Mouse (Mus musculus) MEL (cell line): ENCODE measurements around the gene Thoc5. TPM values are rescaled to one million over a fixed set of nuclear protein-coding genes. Genes with fewer than 3 reads are reported as not detected.

Experiments used
- DNase-seq: peaks from one replicate; pipeline ENCODE4 v3.0.0; 2011; ENCODE audit warnings: low read depth, low spot score
- H3K27ac ChIP-seq: 2 replicates; pipeline ENCODE4 v1.5.1; 2012; ENCODE audit warnings: low read depth, mild to moderate bottlenecking, control low read depth, low read length, moderate library complexity; ENCODE audit not compliant: control insufficient read depth
- H3K27me3 ChIP-seq, 2 experiments: fragments of 150-350 bp in 1 of 2; sonication (generic) in 1 of 2; 2 replicates each; pipeline ENCODE4 v1.6.1; 2012; ENCODE audit warnings: low read length in 2 of 2, mild to moderate bottlenecking in 2 of 2, improper control_type of control experiment in 1 of 2, moderate library complexity in 1 of 2; ENCODE audit not compliant: insufficient read depth in 2 of 2, control insufficient read depth in 1 of 2
- H3K36me3 ChIP-seq, 2 experiments: 2 replicates each; pipeline ENCODE4 v1.6.1; 2012 to 2014; ENCODE audit warnings: low read length in 2 of 2, improper control_type of control experiment in 1 of 2, inconsistent platforms in 1 of 2, mild to moderate bottlenecking in 1 of 2; ENCODE audit not compliant: insufficient read depth in 2 of 2, control insufficient read depth in 1 of 2
- H3K4me1 ChIP-seq, 2 experiments: fragments of 150-350 bp in 1 of 2; sonication (generic) in 1 of 2; 2 replicates each; pipeline ENCODE4 v1.6.1; 2012; ENCODE audit warnings: low read length in 2 of 2, improper control_type of control experiment in 1 of 2, mild to moderate bottlenecking in 1 of 2; ENCODE audit not compliant: insufficient read depth in 2 of 2, control insufficient read depth in 1 of 2
- H3K4me3 ChIP-seq, 2 experiments: fragments of 150-350 bp in 1 of 2; sonication (generic) in 1 of 2; 2 replicates each; pipeline ENCODE4 v1.5.1; 2012; ENCODE audit warnings: low read depth in 2 of 2, low read length in 2 of 2, mild to moderate bottlenecking in 2 of 2, moderate library complexity in 2 of 2, control low read depth in 1 of 2, improper control_type of control experiment in 1 of 2; ENCODE audit not compliant: control insufficient read depth in 1 of 2, insufficient read depth in 1 of 2
- H3K79me2 ChIP-seq: 2 replicates; pipeline ENCODE4 v1.6.1; 2012; ENCODE audit warnings: mild to moderate bottlenecking, low read length, moderate library complexity; ENCODE audit not compliant: control insufficient read depth, poor library complexity, insufficient read depth
- H3K9ac ChIP-seq: 2 replicates; pipeline ENCODE4 v1.6.1; 2012; ENCODE audit warnings: low read depth, mild to moderate bottlenecking, control low read depth, low read length, moderate library complexity; ENCODE audit not compliant: control insufficient read depth, poor library complexity, severe bottlenecking
- H3K9me3 ChIP-seq: fragments of 150-350 bp; sonication (generic); replicated peaks from 2 replicates; pipeline ENCODE4 v1.6.1; 2012; ENCODE audit warnings: mild to moderate bottlenecking, low read length, improper control_type of control experiment, moderate library complexity; ENCODE audit not compliant: insufficient read depth
- E2F4 ChIP-seq: IDR thresholded peaks from 2 replicates; pipeline ENCODE4 v1.6.1; 2011; ENCODE audit warnings: low read depth, low read length, improper control_type of control experiment, borderline replicate concordance
- KAT2A ChIP-seq: conservative IDR thresholded peaks from 2 replicates; pipeline ENCODE4 v1.6.1; 2012; ENCODE audit warnings: low read depth, low read length, improper control_type of control experiment, inconsistent platforms
- MAZ ChIP-seq: IDR thresholded peaks from 2 replicates; pipeline ENCODE4 v1.6.1; 2012; ENCODE audit warnings: low read depth, mild to moderate bottlenecking, inconsistent platforms, low read length, improper control_type of control experiment
- MYC ChIP-seq: IDR thresholded peaks from 2 replicates; pipeline ENCODE4 v1.6.1; 2011; ENCODE audit warnings: low read depth, mild to moderate bottlenecking, low read length, improper control_type of control experiment, moderate library complexity
- NELFE ChIP-seq: IDR thresholded peaks from 2 replicates; pipeline ENCODE4 v1.6.1; 2011; ENCODE audit warnings: low read depth, low read length, improper control_type of control experiment
- POLR2A ChIP-seq, 2 experiments: IDR thresholded peaks; 2 replicates each; pipeline ENCODE4 v1.6.1; 2011 to 2012; ENCODE audit warnings: low read length in 2 of 2, mild to moderate bottlenecking in 2 of 2, control low read depth in 1 of 2, improper control_type of control experiment in 1 of 2, low read depth in 1 of 2, moderate library complexity in 1 of 2; ENCODE audit not compliant: control insufficient read depth in 1 of 2, insufficient read depth in 1 of 2, poor library complexity in 1 of 2
- POLR2AphosphoS5 ChIP-seq: IDR thresholded peaks from 2 replicates; pipeline ENCODE4 v1.6.1; 2012; ENCODE audit warnings: low read depth, borderline replicate concordance, mild to moderate bottlenecking, inconsistent platforms, low read length, moderate library complexity, mixed read lengths
- TBP ChIP-seq: IDR thresholded peaks from 2 replicates; pipeline ENCODE4 v1.8.0; 2011; ENCODE audit warnings: low read depth, low read length, improper control_type of control experiment
- ZNF384 ChIP-seq: IDR thresholded peaks from 2 replicates; pipeline ENCODE4 v1.6.1; 2012; ENCODE audit warnings: low read depth, mild to moderate bottlenecking, inconsistent platforms, low read length, improper control_type of control experiment
- polyA plus RNA-seq, 2 experiments: library from polyadenylated mRNA; stranded (reverse) in 1 of 2; unstranded in 1 of 2; fragments of >175 nt in 1 of 2; fragments of >200 nt in 1 of 2; gene quantifications; 2 replicates each; pipeline versions ENCODE4 v1.2.1 to v1.2.4; 2012; ENCODE audit warnings: low replicate concordance in 2 of 2, low read depth in 1 of 2; ENCODE audit not compliant: insufficient read length in 2 of 2, insufficient read depth in 1 of 2, missing spikeins in 1 of 2
- total RNA-seq: library from RNA; depleted of rRNA; stranded (reverse); fragments of 300-350 nt; gene quantifications from 2 replicates; pipeline ENCODE4 v1.2.3, GENCODE M21; 2012

Gene Thoc5
- total and polyA plus RNA-seq, 3 experiments: 69.1 to 80.4 (median 72.0) TPM

DNA sequence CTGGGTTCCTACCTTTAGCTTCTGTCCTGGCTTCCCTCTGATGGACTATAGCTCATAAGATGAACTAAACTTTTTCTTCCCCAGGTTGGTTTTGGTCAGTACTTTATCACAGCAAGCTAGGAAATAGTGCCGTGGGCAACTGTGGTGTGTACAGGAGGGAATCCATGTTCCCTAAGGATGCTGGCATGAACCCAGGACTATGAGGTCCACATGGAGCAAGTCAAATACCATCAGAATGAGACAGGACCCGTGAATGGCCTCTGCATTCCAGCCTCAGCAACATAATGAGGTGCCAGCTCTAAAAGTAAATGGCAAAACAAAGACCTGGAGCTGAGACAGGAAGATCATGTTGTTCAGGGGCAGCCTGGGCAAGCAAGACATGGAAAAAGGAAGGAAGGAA is 36.7 kb upstream of the Thoc5 start:
- H3K79me2 ChIP-seq: no peaks in the 10 kb centered on the region
- no peak overlapping the region for H3K27ac ChIP-seq
- H3K36me3 ChIP-seq: no peaks in the 10 kb centered on the region
- no peak for TF ChIP-seq NELFE
- H3K4me1 ChIP-seq: 0 out of 4 replicates have a peak, but pooled peaks cover 0 to 3% of the 10 kb centered on the region in 2 experiments
- DNase-seq: no peak
- H3K27me3 ChIP-seq: peaks cover 13 to 15% of the 10 kb centered on the region in 2 experiments
- H3K4me3 ChIP-seq: no peak overlapping the region
- no peak overlapping the region for H3K9ac ChIP-seq
- no peaks in the 10 kb centered on the region for H3K9me3 ChIP-seq

DNA sequence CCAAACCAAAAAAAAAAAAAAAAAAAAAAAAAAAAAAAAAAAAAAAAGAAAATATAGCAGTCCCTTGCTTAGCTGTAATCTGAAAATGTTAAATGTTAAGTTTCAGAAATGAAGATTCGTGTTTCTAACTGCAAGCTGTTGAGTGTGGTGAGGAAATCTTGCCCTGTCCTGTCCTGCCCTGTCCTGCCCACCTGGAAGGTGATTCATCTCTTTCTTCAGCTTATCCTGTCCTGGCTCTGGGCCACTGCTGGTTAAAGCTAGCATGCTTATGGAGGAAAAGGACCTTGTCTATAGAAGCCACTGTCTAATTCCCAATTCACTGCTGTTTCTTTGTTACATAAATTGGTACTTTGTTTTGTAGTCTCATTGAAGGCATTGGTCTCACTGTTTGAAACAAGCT is 34.1 kb upstream of the Thoc5 start:
- H3K27ac ChIP-seq: no peak overlapping the region
- no peaks in the 10 kb centered on the region for H3K79me2 ChIP-seq
- H3K4me3 ChIP-seq: no peak overlapping the region
- no peaks in the 10 kb centered on the region for H3K9me3 ChIP-seq
- no peak for DNase-seq
- peaks cover 13 to 15% of the 10 kb centered on the region in 2 experiments for H3K27me3 ChIP-seq
- 0 out of 4 replicates have a peak, but pooled peaks cover 0 to 3% of the 10 kb centered on the region in 2 experiments for H3K4me1 ChIP-seq
- TF ChIP-seq MYC (no peak), ZNF384 (peak; percentile 6; the same call in 1 of the 2 replicates)
- no peaks in the 10 kb centered on the region for H3K36me3 ChIP-seq
- no peak overlapping the region for H3K9ac ChIP-seq

DNA sequence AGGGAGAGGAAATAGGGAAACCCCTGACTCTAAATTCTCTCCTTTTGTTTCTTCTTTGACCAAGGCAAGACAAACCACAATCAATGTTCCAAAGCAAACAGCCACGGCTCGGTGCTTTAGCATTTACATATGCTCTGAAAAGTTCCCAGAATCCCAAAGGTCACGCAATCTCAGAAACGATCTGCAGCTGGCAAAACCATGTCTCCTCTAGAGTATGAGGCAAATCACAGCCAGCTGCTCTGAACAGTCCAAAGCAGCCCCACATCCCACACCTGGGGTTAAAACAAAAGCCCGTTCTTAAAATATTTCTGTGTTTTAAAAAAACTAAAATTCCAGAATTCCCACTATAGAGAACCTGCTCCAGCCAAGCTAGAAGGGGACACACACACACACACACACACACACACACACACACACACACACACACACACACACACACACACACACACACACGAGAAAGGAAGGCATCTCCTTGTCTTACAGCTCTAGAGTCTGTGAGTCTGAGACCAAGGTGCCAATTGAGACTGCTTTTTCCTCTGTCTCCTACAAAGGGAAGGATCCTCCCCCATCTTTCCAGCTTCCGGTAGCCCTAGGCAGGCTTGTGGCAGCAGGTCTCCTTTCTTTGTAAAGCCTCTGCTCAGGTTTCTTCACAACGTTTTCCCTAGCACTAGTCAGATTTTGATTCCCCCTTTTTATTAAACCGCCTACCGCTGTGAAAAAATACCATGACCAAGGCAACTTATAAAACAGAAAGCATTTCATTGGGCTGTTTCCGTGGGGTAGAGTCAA is 33.1 kb upstream of the Thoc5 start:
- Histone ChIP-seq H3K4me3 (no peak overlapping the region), H3K79me2 (no peaks in the 10 kb centered on the region)
- TF ChIP-seq MAZ: no peak
- no peak for TF ChIP-seq POLR2AphosphoS5
- TF ChIP-seq, all 39 proteins: peak for 0
- Histone ChIP-seq H3K27me3 (peaks cover 13 to 15% of the 10 kb centered on the region in 2 experiments), H3K9me3 (no peaks in the 10 kb centered on the region), H3K4me1 (0 out of 4 replicates have a peak, but pooled peaks cover 0 to 3% of the 10 kb centered on the region in 2 experiments), H3K27ac (no peak overlapping the region), H3K9ac (no peak overlapping the region), H3K36me3 (no peaks in the 10 kb centered on the region)
- DNase-seq: no peak

DNA sequence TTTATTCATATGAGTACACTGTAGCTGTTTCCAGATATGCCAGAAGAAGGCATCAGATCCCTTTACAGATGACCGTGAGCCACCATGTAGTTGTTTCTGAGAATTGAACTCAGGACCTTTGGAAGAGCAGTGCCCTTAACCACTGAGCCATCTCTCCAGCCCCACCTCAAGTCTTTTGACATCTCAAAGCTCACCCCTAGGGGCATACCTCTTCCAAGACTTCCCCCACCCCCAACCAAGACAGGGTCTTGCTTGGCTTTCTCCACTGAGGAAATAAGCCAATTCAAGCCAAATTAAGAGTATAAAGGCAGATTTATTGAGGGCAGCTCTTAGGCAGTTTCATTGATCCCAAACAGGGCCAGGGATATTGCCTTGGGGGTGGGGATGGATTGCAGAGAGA is 32.4 kb upstream of the Thoc5 start:
- H3K27me3 ChIP-seq: peaks cover 11 to 13% of the 10 kb centered on the region in 2 experiments
- no peak overlapping the region for H3K9ac ChIP-seq
- no peak for TF ChIP-seq E2F4
- TF ChIP-seq KAT2A: no peak
- no peak for TF ChIP-seq TBP
- no peak for TF ChIP-seq POLR2A (IDR thresholded peaks at IDR 0.05; ENCODE audit: control insufficient read depth in 1 of 2, insufficient read depth in 1 of 2, low read depth in 1 of 2, low read length in 2 of 2, poor library complexity in 1 of 2)
- H3K79me2 ChIP-seq: no peaks in the 10 kb centered on the region
- H3K27ac ChIP-seq: no peak overlapping the region
- H3K9me3 ChIP-seq: no peaks in the 10 kb centered on the region
- 0 out of 4 replicates have a peak, but pooled peaks cover 0 to 3% of the 10 kb centered on the region in 2 experiments for H3K4me1 ChIP-seq
- no peaks in the 10 kb centered on the region for H3K36me3 ChIP-seq
- no peak for DNase-seq
- H3K4me3 ChIP-seq: no peak overlapping the region
